Mouse (Mus musculus): Measurements from ENCODE around the gene Cyp2d22. TPM values are rescaled to one million over a fixed set of nuclear protein-coding genes. Genes with fewer than 3 reads are reported as not detected.

Cyp2d22 gene
- polyA plus RNA-seq, 1 experiment = 5.2 TPM

DNA sequence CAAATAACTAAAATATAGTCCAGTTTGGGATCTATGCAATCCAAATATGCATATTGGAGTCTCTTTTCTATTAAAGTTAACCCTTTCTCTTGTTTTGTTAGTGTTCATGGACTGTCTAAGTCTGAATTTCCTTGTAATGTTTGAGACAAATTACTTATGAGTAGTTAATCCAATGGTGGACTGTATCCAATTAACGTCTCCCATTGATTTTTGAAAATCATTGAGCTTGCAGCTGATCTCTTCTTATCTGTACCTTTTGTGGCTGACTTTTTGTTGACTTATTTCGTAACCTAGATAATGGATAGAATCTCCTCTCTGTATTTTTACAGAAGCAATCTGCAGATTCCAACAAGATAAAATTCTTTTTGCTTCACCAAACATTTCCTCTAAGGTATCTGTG is 2.4 kb upstream of the Cyp2d22 start:
- TF ChIP-seq CTCF (IDR thresholded peaks at IDR 0.05; ENCODE audit: control insufficient read depth, insufficient read depth, low read length) (no peak), POLR2A (IDR thresholded peaks at IDR 0.05; ENCODE audit: borderline replicate concordance, control insufficient read depth, low read depth, low read length) (no peak)
- no peaks in the 10 kb centered on the region; the same call in 1 of the 2 replicates for H3K4me1 ChIP-seq (ENCODE audit: control insufficient read depth, insufficient read depth, low read length)
- H3K27ac ChIP-seq (ENCODE audit: control insufficient read depth, insufficient read depth, low read depth, low read length, poor library complexity) = no peak overlapping the region
- no peak overlapping the region for H3K4me3 ChIP-seq (replicated peaks; ENCODE audit: control insufficient read depth, low read depth, low read length)
- 79% methylated on average over 2 of the region's 2 CpGs for WGBS

DNA sequence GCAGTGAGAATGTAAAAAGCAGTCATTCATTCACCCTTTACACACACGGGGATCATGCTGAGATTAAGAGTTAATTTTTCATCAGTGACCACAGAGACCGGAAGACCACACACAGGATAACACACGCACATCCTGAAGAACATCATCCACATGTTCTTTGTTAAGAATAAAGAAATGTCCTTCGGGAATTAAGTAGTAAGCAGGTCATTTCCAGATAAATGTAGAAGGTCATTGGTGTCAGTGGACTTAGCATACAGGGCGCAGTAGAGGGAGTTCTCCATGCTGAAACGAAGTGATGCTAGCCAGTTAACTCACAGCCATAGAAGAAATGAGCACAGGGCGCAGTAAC is 628 bp upstream of the Cyp2d22 start:
- Histone ChIP-seq H3K4me1 (ENCODE audit: control insufficient read depth, insufficient read depth, low read length) (no peaks in the 10 kb centered on the region; the same call in 1 of the 2 replicates), H3K4me3 (replicated peaks; ENCODE audit: control insufficient read depth, low read depth, low read length) (no peak overlapping the region), H3K27ac (ENCODE audit: control insufficient read depth, insufficient read depth, low read depth, low read length, poor library complexity) (no peak overlapping the region; the same call in 1 of the 2 replicates)
- no peak for TF ChIP-seq POLR2A (IDR thresholded peaks at IDR 0.05; ENCODE audit: borderline replicate concordance, control insufficient read depth, low read depth, low read length)
- TF ChIP-seq CTCF (IDR thresholded peaks at IDR 0.05; ENCODE audit: control insufficient read depth, insufficient read depth, low read length) = no peak
- WGBS = 49% methylated on average over 7 of the region's 7 CpGs

DNA sequence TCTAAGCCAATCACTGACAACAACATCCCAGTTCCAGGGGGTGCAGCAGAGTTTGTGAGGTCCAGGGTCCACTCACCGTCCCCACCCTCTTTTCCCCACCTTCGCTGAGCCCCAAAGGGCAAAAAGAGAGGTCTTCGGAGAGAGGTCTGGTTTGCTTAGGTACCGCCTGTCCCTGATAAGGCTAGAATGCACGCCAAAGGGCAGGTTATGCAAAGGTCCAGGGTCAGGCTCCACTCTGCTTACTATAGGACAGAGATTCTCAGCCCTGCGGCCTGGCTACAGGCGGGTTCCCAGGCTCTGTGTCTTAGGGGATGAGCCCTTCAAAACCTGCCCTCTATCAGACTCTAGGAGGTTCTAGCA is 569 bp downstream of the Cyp2d22 start:
- TF ChIP-seq CTCF (IDR thresholded peaks at IDR 0.05; ENCODE audit: control insufficient read depth, insufficient read depth, low read length) (no peak), POLR2A (IDR thresholded peaks at IDR 0.05; ENCODE audit: borderline replicate concordance, control insufficient read depth, low read depth, low read length) (no peak)
- Histone ChIP-seq H3K4me1 (ENCODE audit: control insufficient read depth, insufficient read depth, low read length) (no peaks in the 10 kb centered on the region; the same call in 1 of the 2 replicates), H3K27ac (ENCODE audit: control insufficient read depth, insufficient read depth, low read depth, low read length, poor library complexity) (peak overlapping the region; percentile 72; the same call in 1 of the 2 replicates), H3K4me3 (replicated peaks; ENCODE audit: control insufficient read depth, low read depth, low read length) (no peak overlapping the region)
- 36% methylated on average over 7 of the region's 7 CpGs for WGBS

DNA sequence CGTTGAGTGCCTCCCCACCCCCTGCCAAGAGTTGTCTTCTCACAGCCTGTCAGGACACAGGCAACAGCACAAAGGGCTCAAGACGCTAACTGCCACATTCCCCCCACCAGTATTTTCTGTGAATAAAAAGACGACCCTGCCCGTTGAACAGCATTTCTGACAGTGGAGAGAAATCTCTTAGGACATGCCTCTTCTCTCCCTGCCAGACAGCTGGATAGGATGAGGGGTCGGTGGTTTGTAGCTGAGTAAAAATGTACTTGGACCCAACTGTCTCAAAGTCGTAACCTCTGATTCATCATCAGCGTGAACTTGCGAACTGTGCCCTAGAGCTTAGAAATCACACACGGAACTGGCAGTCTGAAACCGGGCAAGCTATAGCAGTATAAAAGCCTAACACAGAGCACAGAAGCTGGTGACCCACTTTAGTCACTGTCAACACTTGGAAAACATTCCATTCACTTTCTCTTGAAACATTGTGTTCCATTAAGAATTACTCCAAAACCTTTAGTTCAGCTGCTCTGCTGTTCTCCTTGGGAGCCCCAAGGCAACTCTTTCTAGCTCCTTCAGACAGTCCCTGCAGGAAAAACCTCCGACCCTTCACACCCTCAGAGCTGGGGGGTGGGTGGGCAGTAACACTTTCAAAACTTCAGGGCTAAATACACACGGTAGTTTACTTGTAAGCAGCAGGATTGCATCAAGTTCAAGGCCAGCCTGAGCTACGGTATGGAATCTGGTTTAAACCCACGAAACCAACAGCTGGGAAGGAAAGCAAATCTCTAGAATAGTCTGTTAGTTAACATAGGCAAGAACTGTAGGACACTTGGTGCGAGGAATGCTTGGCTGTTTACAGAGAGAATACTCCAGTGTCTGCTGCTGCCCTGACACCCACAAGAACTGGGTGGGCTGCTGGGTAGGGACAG is 1.5 kb downstream of the Cyp2d22 start:
- TF ChIP-seq CTCF (IDR thresholded peaks at IDR 0.05; ENCODE audit: control insufficient read depth, insufficient read depth, low read length) = no peak
- TF ChIP-seq POLR2A (IDR thresholded peaks at IDR 0.05; ENCODE audit: borderline replicate concordance, control insufficient read depth, low read depth, low read length) = no peak
- Histone ChIP-seq H3K4me3 (replicated peaks; ENCODE audit: control insufficient read depth, low read depth, low read length) (no peak overlapping the region), H3K27ac (ENCODE audit: control insufficient read depth, insufficient read depth, low read depth, low read length, poor library complexity) (no peak overlapping the region), H3K4me1 (ENCODE audit: control insufficient read depth, insufficient read depth, low read length) (no peaks in the 10 kb centered on the region; the same call in 1 of the 2 replicates)
- WGBS = 70% methylated on average over 15 of the region's 15 CpGs

DNA sequence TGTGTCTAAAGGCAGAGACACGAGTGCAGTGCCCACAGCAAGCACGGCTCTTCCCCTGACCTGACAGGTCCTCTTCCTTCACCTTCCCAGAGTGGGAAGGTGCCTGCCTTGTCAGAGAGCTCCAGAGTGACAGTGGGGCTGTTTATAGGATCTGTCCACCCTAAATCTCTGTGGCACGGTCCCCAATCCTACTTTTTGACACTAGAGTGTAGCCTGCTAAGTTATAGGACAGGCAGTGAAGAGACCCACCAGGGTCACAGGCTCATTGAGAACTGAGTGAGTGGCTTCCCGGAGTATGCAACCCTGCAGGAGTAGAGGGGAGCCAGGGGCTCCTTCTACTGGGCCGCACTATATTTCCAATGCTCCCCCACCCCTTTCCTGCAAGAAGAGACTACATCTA is 2.4 kb downstream of the Cyp2d22 start:
- no peak overlapping the region for H3K27ac ChIP-seq (ENCODE audit: control insufficient read depth, insufficient read depth, low read depth, low read length, poor library complexity)
- H3K4me1 ChIP-seq (ENCODE audit: control insufficient read depth, insufficient read depth, low read length) = no peaks in the 10 kb centered on the region; the same call in 1 of the 2 replicates
- no peak overlapping the region for H3K4me3 ChIP-seq (replicated peaks; ENCODE audit: control insufficient read depth, low read depth, low read length)
- WGBS = 74% methylated on average over 5 of the region's 5 CpGs
- no peak for TF ChIP-seq CTCF (IDR thresholded peaks at IDR 0.05; ENCODE audit: control insufficient read depth, insufficient read depth, low read length)
- no peak for TF ChIP-seq POLR2A (IDR thresholded peaks at IDR 0.05; ENCODE audit: borderline replicate concordance, control insufficient read depth, low read depth, low read length)

DNA sequence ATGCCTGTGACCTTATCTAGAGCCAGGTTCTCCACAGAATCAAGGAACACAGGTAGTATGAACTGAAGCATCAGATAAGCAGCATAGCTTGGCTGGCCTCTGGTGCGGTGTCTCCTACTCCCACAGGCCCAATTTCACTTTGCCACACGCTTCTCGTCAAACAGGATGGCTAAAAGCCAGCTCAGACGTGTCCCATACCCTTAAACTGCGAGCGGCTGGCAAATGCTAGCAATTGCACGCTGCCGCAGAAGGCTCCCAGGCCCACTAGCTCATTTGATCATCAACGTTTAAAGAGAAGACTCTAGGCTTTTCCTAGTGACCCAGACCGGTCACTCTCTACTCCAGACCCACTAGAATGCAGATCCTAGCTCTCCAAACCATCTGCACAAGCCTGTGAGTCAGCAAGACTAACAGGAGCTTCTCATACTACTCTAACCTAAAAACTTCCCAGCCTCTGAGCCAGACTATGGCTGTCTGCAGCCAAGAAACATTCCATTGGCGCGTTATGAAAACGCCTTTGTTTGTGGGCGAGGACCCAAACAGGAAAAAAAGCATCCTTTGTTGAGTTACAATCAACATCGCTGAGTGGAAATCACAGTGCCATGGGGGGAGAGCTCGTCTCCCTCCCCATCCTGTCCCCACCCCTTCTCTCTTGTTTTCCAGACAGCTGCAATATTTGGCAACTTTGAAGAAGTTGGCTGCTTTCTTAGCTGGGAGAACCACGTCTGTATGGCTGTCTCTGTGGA is 3.5 kb downstream of the Cyp2d22 start:
- Histone ChIP-seq H3K27ac (ENCODE audit: control insufficient read depth, insufficient read depth, low read depth, low read length, poor library complexity) (no peak overlapping the region), H3K4me1 (ENCODE audit: control insufficient read depth, insufficient read depth, low read length) (no peaks in the 10 kb centered on the region; the same call in 1 of the 2 replicates), H3K4me3 (replicated peaks; ENCODE audit: control insufficient read depth, low read depth, low read length) (no peak overlapping the region)
- TF ChIP-seq CTCF (IDR thresholded peaks at IDR 0.05; ENCODE audit: control insufficient read depth, insufficient read depth, low read length) = no peak
- TF ChIP-seq POLR2A (IDR thresholded peaks at IDR 0.05; ENCODE audit: borderline replicate concordance, control insufficient read depth, low read depth, low read length) = no peak
- 79% methylated on average over 17 of the region's 17 CpGs for WGBS

DNA sequence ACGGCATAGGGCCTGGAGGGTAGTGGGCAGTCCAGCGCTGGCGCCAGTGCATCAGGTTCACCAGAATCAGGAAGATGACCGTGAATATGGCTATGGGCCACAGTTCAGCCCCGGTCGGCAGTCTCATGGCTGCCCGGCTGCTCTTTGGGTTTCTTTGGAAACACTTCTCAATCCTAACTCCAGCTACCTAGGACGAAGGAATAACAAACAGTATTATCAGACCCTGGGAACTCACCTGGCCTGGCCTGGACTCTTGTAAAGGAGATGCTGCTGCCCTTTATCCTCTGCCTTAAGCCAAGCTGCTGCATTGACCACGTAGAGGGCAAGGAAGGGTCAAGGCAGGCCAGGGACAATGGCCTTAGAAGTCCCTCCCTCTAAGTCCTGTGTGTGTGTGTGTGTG is 4.2 kb downstream of the Cyp2d22 start:
- TF ChIP-seq POLR2A (IDR thresholded peaks at IDR 0.05; ENCODE audit: borderline replicate concordance, control insufficient read depth, low read depth, low read length) (no peak), CTCF (IDR thresholded peaks at IDR 0.05; ENCODE audit: control insufficient read depth, insufficient read depth, low read length) (no peak)
- 87% methylated on average over 9 of the region's 9 CpGs for WGBS
- Histone ChIP-seq H3K4me1 (ENCODE audit: control insufficient read depth, insufficient read depth, low read length) (no peaks in the 10 kb centered on the region; the same call in 1 of the 2 replicates), H3K27ac (ENCODE audit: control insufficient read depth, insufficient read depth, low read depth, low read length, poor library complexity) (no peak overlapping the region), H3K4me3 (replicated peaks; ENCODE audit: control insufficient read depth, low read depth, low read length) (no peak overlapping the region)

DNA sequence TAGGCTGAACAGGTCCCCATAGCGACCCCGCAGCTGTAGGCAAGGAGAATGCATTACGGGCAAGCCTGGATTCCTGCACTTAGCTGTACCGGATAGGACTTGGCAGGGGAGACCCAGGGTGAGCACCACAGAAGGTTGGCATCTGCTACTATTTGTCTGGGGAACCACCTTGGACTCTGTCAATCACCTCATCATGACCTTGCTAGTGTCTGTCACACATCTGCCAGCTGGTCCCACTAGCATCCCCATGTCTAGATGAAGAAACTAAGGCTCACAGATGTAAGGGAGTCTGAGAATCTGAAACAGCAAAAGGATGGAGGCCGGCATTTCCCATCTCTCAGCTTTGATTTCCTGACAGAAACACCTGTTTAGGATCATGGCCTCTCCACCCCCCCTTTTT is 5.6 kb downstream of the Cyp2d22 start:
- Histone ChIP-seq H3K27ac (ENCODE audit: control insufficient read depth, insufficient read depth, low read depth, low read length, poor library complexity) (no peak overlapping the region), H3K4me1 (ENCODE audit: control insufficient read depth, insufficient read depth, low read length) (no peaks in the 10 kb centered on the region; the same call in 1 of the 2 replicates), H3K4me3 (replicated peaks; ENCODE audit: control insufficient read depth, low read depth, low read length) (no peak overlapping the region)
- TF ChIP-seq CTCF (IDR thresholded peaks at IDR 0.05; ENCODE audit: control insufficient read depth, insufficient read depth, low read length) (no peak), POLR2A (IDR thresholded peaks at IDR 0.05; ENCODE audit: borderline replicate concordance, control insufficient read depth, low read depth, low read length) (no peak)
- WGBS = 90% methylated on average over 5 of the region's 5 CpGs

Data from bone marrow, adult 2 months (tissue).